Mouse (Mus musculus): ENCODE measurements at regions not wholly inside any gene's neighbourhood (a gene's known extent, or its start where the extent isn't known, plus 50 kb on each side); places are given as distances from the start of the nearest gene placed in this dataset.

- Histone ChIP-seq H3K9me3 (ENCODE audit: control insufficient read depth, low read length) (no peaks in the 10 kb centered on the region), H3K36me3 (ENCODE audit: control insufficient read depth, insufficient read depth, low read length) (no peaks in the 10 kb centered on the region), H3K4me3 (ENCODE audit: low read depth, low read length) (no peak overlapping the region), H3K27me3 (ENCODE audit: control insufficient read depth, insufficient read depth, low read length) (no peaks in the 10 kb centered on the region), H3K4me1 (replicated peaks; ENCODE audit: control insufficient read depth, insufficient read depth) (no peaks in the 10 kb centered on the region), H3K4me2 (replicated peaks; ENCODE audit: low read depth) (no peak overlapping the region), H3K27ac (replicated peaks) (no peak overlapping the region), H3K9ac (ENCODE audit: low read length) (no peak overlapping the region)
- ATAC-seq (ENCODE audit: low FRiP score, low TSS enrichment) (no peak), DNase-seq (ENCODE audit: low spot score) (no peak)
- no peak for TF ChIP-seq CTCF (IDR thresholded peaks at IDR 0.05; ENCODE audit: low read depth)
- no peak for TF ChIP-seq EP300 (optimal IDR thresholded peaks at IDR 0.05)
- WGBS: 82% methylated on average over 9 of the region's 9 CpGs
These were observed 119.7 kb upstream of the Cpm start for GRCm38 (mm10) chr10:117509431-117510223.

- 85% methylated on average over 5 of the region's 5 CpGs for WGBS
- H3K27ac ChIP-seq (replicated peaks): no peak overlapping the region
- TF ChIP-seq EP300 (optimal IDR thresholded peaks at IDR 0.05) (no peak), CTCF (IDR thresholded peaks at IDR 0.05; ENCODE audit: low read depth) (no peak)
- no peak overlapping the region for H3K4me2 ChIP-seq (replicated peaks; ENCODE audit: low read depth)
- H3K9me3 ChIP-seq (ENCODE audit: control insufficient read depth, low read length): no peaks in the 10 kb centered on the region
- H3K4me3 ChIP-seq (ENCODE audit: low read depth, low read length): no peak overlapping the region
- no peak for ATAC-seq (ENCODE audit: low FRiP score, low TSS enrichment)
- no peak for DNase-seq (ENCODE audit: low spot score)
- H3K36me3 ChIP-seq (ENCODE audit: control insufficient read depth, insufficient read depth, low read length): no peaks in the 10 kb centered on the region
- H3K27me3 ChIP-seq (ENCODE audit: control insufficient read depth, insufficient read depth, low read length): no peaks in the 10 kb centered on the region
- no peaks in the 10 kb centered on the region for H3K4me1 ChIP-seq (replicated peaks; ENCODE audit: control insufficient read depth, insufficient read depth)
- no peak overlapping the region for H3K9ac ChIP-seq (ENCODE audit: low read length)
These were observed 122.9 kb upstream of the Cpm start for GRCm38 (mm10) chr10:117506252-117506992.

GRCm38 (mm10) chr10:117505529-117505928 lies 123.8 kb upstream of the Cpm start:
- no peak overlapping the region for H3K4me3 ChIP-seq (ENCODE audit: low read depth, low read length)
- no peak overlapping the region for H3K4me2 ChIP-seq (replicated peaks; ENCODE audit: low read depth)
- H3K4me1 ChIP-seq (replicated peaks; ENCODE audit: control insufficient read depth, insufficient read depth): no peaks in the 10 kb centered on the region
- DNase-seq (ENCODE audit: low spot score) (no peak), ATAC-seq (ENCODE audit: low FRiP score, low TSS enrichment) (no peak)
- TF ChIP-seq CTCF (IDR thresholded peaks at IDR 0.05; ENCODE audit: low read depth) (no peak), EP300 (optimal IDR thresholded peaks at IDR 0.05) (no peak)
- H3K9ac ChIP-seq (ENCODE audit: low read length): no peak overlapping the region
- 75% methylated on average over 4 of the region's 4 CpGs for WGBS
- H3K27ac ChIP-seq (replicated peaks): no peak overlapping the region
- H3K9me3 ChIP-seq (ENCODE audit: control insufficient read depth, low read length): no peaks in the 10 kb centered on the region
- no peaks in the 10 kb centered on the region for H3K27me3 ChIP-seq (ENCODE audit: control insufficient read depth, insufficient read depth, low read length)
- no peaks in the 10 kb centered on the region for H3K36me3 ChIP-seq (ENCODE audit: control insufficient read depth, insufficient read depth, low read length)

DNA sequence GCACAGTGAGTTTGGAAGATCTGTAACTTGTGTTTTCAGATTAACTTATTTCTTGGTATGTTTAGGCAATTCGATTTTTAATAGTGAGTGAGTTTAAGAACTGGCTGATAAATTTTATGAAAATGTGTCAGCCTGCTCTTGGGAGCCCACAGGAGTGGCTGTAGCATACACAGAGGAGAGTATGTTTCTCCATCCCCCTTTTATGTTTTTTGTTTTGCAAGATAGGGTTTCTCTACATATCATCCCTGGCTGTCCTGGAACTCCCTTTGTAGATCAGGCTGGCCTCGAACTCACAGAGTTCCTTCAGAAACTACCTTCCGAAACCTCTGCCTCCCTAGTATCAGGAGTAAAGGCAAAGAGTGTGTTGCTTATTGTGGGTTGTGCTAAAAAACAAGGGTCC lies 124.2 kb upstream of the Cpm start:
- Histone ChIP-seq H3K4me2 (replicated peaks; ENCODE audit: low read depth) (no peak overlapping the region), H3K4me1 (replicated peaks; ENCODE audit: control insufficient read depth, insufficient read depth) (no peaks in the 10 kb centered on the region), H3K36me3 (ENCODE audit: control insufficient read depth, insufficient read depth, low read length) (no peaks in the 10 kb centered on the region), H3K9ac (ENCODE audit: low read length) (no peak overlapping the region), H3K27me3 (ENCODE audit: control insufficient read depth, insufficient read depth, low read length) (no peaks in the 10 kb centered on the region), H3K4me3 (ENCODE audit: low read depth, low read length) (no peak overlapping the region), H3K27ac (replicated peaks) (no peak overlapping the region), H3K9me3 (ENCODE audit: control insufficient read depth, low read length) (no peaks in the 10 kb centered on the region)
- no peak for TF ChIP-seq CTCF (IDR thresholded peaks at IDR 0.05; ENCODE audit: low read depth)
- TF ChIP-seq EP300 (optimal IDR thresholded peaks at IDR 0.05): no peak
- DNase-seq (ENCODE audit: low spot score) (no peak), ATAC-seq (ENCODE audit: low FRiP score, low TSS enrichment) (no peak)
- WGBS: 88% methylated on average over 3 of the region's 3 CpGs

GRCm38 (mm10) chr10:117504267-117504902 lies 124.6 kb upstream of the Cpsf6 start:
- no peak overlapping the region for H3K4me3 ChIP-seq (ENCODE audit: low read depth, low read length)
- no peak overlapping the region for H3K9ac ChIP-seq (ENCODE audit: low read length)
- no peaks in the 10 kb centered on the region for H3K4me1 ChIP-seq (replicated peaks; ENCODE audit: control insufficient read depth, insufficient read depth)
- DNase-seq (ENCODE audit: low spot score): no peak
- no peaks in the 10 kb centered on the region for H3K27me3 ChIP-seq (ENCODE audit: control insufficient read depth, insufficient read depth, low read length)
- no peak for ATAC-seq (ENCODE audit: low FRiP score, low TSS enrichment)
- no peak overlapping the region for H3K4me2 ChIP-seq (replicated peaks; ENCODE audit: low read depth)
- WGBS: 70% methylated on average over 5 of the region's 5 CpGs
- TF ChIP-seq CTCF (IDR thresholded peaks at IDR 0.05; ENCODE audit: low read depth) (no peak), EP300 (optimal IDR thresholded peaks at IDR 0.05) (no peak)
- no peaks in the 10 kb centered on the region for H3K36me3 ChIP-seq (ENCODE audit: control insufficient read depth, insufficient read depth, low read length)
- H3K9me3 ChIP-seq (ENCODE audit: control insufficient read depth, low read length): no peaks in the 10 kb centered on the region
- no peak overlapping the region for H3K27ac ChIP-seq (replicated peaks)
